22 mouse cellular contexts compared by ENCODE assay signal in the genomic region with DNA sequence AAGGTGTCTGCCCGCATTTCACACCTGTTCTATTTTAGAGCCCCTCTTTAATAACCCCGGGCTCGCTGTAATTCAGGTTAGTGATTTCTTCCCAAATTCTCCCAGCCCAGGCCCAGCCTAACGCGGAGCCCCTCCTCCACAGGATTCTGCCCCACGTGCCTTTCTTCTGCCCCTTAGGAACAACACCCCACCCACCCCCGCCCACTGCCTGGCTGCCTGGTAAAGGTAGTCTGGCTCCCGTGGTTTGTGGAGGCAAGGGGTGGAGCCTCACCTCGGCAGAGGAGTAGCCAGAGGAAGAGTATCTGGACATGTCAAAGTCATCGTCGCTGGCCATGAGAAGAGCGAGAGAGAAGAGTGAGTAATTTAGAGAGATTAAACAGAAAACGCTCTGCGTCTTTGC. TPM values are rescaled to one million over a fixed set of nuclear protein-coding genes. Genes with fewer than 3 reads are reported as not detected.
"Had no signal": no experiment of that assay in that cellular context is flagged by ENCODE, and none has a peak within 500 bp of the region (broad histone marks: within the 10 kb centered on the region; RNA-seq: fewer than 3 reads in every experiment).

No protein-coding gene starts in this region.

- H3K27ac ChIP-seq: kidney, embryonic 15.5 days; limb, embryonic 12.5 days; limb, embryonic 15.5 days; liver, embryonic 14.5 days; stomach, postnatal 0 days had no signal

- H3K9ac ChIP-seq: kidney, embryonic 15.5 days; limb, embryonic 12.5 days; limb, embryonic 15.5 days; liver, embryonic 14.5 days; liver, postnatal 0 days; lung, embryonic 14.5 days had no signal

- H3K36me3 ChIP-seq: kidney, embryonic 15.5 days; limb, embryonic 12.5 days; limb, embryonic 15.5 days had no signal

- H3K4me2 ChIP-seq: kidney, embryonic 15.5 days; limb, embryonic 12.5 days; limb, embryonic 15.5 days; liver, embryonic 11.5 days; lung, embryonic 14.5 days; midbrain, embryonic 11.5 days had no signal

- H3K4me1 ChIP-seq: limb, embryonic 15.5 days had no signal

- H3K9me3 ChIP-seq: kidney, embryonic 15.5 days; limb, embryonic 12.5 days; limb, embryonic 15.5 days had no signal

- ATAC-seq: liver, postnatal 0 days had no signal

- H3K4me3 ChIP-seq: kidney, embryonic 15.5 days; limb, embryonic 12.5 days; limb, embryonic 15.5 days had no signal

- DNase-seq: kidney, adult 8-10 months; kidney, postnatal 10 days; kidney, postnatal 36 days; layer of hippocampus, postnatal 36 days; left cerebral cortex, postnatal 4 days; liver, postnatal 0 days; lung, embryonic 14.5 days; lung, postnatal 10 days; lung, postnatal 4 days; midbrain, embryonic 14.5 days; right cerebral cortex, adult 18-20 months; right cerebral cortex, postnatal 14 days; right cerebral cortex, postnatal 4 days; thymus, adult 18-20 months; thymus, postnatal 36 days had no signal

RNA-seq across cellular contexts. Expression of a gene that starts 3.5 kb away (rescaled TPM):
- polyA plus RNA-seq: kidney, embryonic 15.5 days; liver, embryonic 14.5 days; liver, postnatal 0 days had no signal
